Mouse (Mus musculus): ENCODE data around the gene Wsb1. TPM values are rescaled to one million over a fixed set of nuclear protein-coding genes. Genes with fewer than 3 reads are reported as not detected.

The Wsb1 gene
- 242 TPM for polyA plus RNA-seq (2017; shearing (Covaris generic))

DNA sequence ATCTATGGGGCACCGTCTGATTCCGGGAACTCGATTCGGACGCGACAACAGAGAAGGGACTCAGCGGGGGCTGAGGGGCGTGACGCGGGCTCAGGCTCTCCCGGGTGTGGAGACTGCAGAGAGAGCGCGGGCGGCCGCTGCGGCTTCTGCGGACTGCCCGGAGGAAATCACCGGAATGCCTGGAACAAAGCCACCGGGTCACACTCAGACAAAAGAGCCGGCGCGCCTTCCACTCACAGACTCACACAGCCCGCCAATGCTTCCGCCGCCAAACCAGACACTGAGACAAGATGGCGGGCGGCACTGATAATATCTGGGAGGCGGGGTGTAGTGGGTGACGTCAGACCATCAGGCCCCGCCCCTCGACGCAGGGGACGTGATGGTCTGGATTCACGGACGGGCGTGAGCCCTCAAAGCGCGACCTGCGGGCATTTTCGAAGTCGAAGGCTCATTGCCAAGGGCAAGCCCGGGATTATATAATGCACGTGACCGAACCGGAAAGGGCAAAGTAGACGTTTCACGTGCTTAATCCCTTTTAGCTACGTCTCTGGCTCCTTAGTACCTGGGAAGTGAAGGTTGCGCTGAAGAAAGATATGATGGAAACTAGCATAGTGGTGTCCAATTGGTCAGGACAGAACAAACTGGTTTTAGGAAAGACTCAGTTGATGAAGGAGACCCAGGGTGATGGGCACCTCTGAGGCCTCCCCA is at the start of gene Wsb1:
Wsb1 (minus strand) TSS at position 281 of the 708 bp plus-strand sequence.

DNA sequence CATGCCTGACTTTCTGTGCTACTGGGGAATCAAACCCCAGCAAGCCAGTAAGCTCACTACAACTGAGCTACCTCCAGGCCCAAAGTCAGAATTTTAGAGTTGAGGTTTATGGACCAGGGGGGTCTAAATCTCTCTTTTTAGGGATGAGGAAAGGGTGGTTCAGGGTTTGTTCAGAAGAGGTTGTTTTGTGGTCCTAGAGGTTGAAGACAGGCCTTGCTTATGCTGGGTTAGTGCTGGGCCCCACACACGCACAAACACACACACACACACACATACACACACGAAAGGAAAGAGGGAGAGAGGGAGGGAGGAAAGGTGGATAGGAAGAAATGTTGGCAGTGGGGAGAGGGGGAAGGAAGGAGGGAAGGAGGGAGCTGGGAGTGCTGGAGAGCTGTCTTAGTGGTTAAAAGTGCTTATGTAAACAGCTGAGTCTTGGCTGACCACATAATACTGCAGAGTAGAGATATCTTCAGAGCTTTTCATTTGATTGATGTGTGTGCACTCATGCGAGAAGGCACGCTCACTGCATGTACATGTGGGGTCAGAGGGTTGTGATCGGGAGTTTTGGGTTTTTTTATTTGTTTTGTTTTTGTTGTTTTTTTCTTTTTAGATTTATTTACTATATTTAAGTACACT is 42.5 kb upstream of the Wsb1 start, which contains the start of gene Gm9964:
Gm9964 (minus strand) TSS at position 51 of the 636 bp plus-strand sequence.

Other genes starting within 250 kb of the Wsb1 start
- 3.8 TPM for gene Ksr1, start 108.3 kb downstream of the Wsb1 start, polyA plus RNA-seq (2017; shearing (Covaris generic))
- not detected for gene Gm9964, start 42.2 kb upstream of the Wsb1 start, polyA plus RNA-seq (2017; shearing (Covaris generic))
- 2.0 TPM for gene Nf1, start 85.0 kb upstream of the Wsb1 start, polyA plus RNA-seq (2017; shearing (Covaris generic))
- gene Omg, start 249.4 kb upstream of the Wsb1 start, polyA plus RNA-seq (2017; shearing (Covaris generic)) = not detected